Mouse (Mus musculus): ENCODE measurements around the gene Patl1. TPM values are rescaled to one million over a fixed set of nuclear protein-coding genes. Genes with fewer than 3 reads are reported as not detected.
A peak's percentile ranks its signal among the peaks of the same experiment; 100 is the strongest.
"Not testable (repeated sequence)": the region's sequence is repeated elsewhere in the genome, so short reads cannot be mapped to it uniquely, and the experiment has no call there.

Gene Patl1
- 17.1 and 17.7 TPM in 2 replicates for polyA plus RNA-seq (2015; fragmentation: Nextera tagmentation; extraction: Ambion mirVana)

DNA sequence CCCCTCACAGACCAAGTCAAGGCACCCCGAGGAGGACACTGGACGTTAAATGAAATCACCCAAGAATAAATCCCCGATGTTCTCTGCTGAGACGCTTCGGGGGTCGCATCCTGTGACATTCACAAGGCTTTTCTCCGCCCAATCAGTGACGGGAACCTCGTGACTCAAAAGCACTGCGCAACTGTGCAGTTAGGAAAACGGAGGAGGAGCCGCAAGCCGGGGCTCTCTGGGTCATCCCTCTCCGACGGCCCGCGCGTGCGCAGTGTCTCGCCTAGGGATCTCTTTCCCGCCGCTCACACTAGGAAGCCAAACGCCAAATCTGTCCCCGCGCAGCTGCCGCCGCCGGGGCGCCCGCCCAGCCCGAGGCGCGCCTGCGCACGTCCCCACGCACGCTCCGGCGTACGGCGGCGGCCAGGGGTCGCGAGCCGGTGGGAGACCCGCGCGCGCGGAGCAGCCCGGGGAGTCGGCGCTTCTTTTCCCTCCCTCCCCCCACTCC lies at the start of gene Patl1:
Gene Patl1 (plus strand): TSS at position 363 of the 496 bp plus-strand sequence.
- H3K4me3 ChIP-seq (replicated peaks), result peak within 1 kb of the TSS; percentile 94
- H3K27ac ChIP-seq (replicated peaks), result peak within 1 kb of the TSS; percentile 91
- under 1% methylated on average over 53 of the region's 53 CpGs for WGBS

DNA sequence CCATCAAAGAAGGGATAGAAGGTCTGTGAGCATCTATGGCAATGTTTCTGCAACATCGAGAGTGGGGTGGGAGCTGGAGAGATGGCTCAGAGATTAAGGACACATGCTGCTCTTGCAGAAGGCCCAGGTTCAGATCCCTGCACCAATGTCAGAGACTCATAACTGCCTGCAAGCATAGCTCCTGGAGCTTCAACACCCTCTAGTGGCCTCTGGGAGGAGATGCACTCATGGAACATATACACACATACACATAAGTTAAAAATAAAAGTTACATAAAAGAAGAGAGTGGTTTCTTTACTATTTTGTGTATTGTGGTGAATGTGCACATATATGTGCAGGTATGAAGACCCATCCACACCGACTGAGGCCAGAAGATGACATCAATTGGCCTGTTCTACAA lies 44.4 kb upstream of the Patl1 start:
- no peak for ATAC-seq (ENCODE audit: insufficient number of reproducible peaks, low FRiP score, low TSS enrichment, low read depth)
- H3K4me1 ChIP-seq, result no peaks in the 10 kb centered on the region
- WGBS, result 81% methylated on average over 2 of the region's 2 CpGs
- no peaks in the 10 kb centered on the region for H3K27me3 ChIP-seq
- H3K4me3 ChIP-seq (replicated peaks), result no peak overlapping the region
- H3K36me3 ChIP-seq, result no peaks in the 10 kb centered on the region
- no peak overlapping the region for H3K9ac ChIP-seq
- H3K27ac ChIP-seq (replicated peaks), result no peak overlapping the region
- no peak overlapping the region for H3K4me2 ChIP-seq (replicated peaks)
- no peaks in the 10 kb centered on the region for H3K9me3 ChIP-seq (replicated peaks)

More for the DNA sequence above, at the start of gene Patl1:
- Histone ChIP-seq H3K4me2 (replicated peaks) (peak within 1 kb of the TSS; percentile 75), H3K9ac (peak within 1 kb of the TSS; percentile 94), H3K27me3 (no peaks in the 10 kb centered on the region), H3K4me1 (peaks cover 16% of the 10 kb centered on the region), H3K36me3 (peaks cover 10% of the 10 kb centered on the region; the same call in 1 of the 2 replicates), H3K9me3 (replicated peaks) (no peaks in the 10 kb centered on the region)
- ATAC-seq (ENCODE audit: insufficient number of reproducible peaks, low FRiP score, low TSS enrichment, low read depth), result peak; percentile 95

DNA sequence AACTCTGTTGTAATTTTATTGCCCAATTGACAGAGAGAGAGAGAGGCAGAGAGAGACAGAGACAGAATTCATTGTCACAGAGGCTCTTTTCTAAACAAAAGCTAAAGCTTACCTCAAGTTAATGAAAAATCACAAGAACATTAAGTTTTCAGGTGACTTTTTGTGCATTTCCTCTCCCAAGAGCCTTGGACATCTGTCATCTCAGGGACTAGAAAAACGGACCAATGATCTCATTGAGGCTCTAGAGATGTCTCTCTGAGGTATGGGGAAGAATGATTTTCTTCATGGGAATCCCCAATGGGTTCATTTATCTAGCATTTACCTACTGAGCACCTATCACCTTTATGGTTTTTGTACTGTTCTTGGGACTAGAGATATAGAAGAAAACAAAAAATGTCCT lies 37.2 kb upstream of the Patl1 start, which contains the start of gene Olfr1419:
Gene Olfr1419 (minus strand): TSS at position 101 of the 400 bp plus-strand sequence.
- Histone ChIP-seq H3K9me3 (replicated peaks) (no peaks in the 10 kb centered on the region), H3K4me2 (replicated peaks) (no peak within 1 kb of the TSS), H3K4me1 (no peaks in the 10 kb centered on the region), H3K36me3 (no peaks in the 10 kb centered on the region), H3K4me3 (replicated peaks) (no peak within 1 kb of the TSS), H3K27me3 (no peaks in the 10 kb centered on the region), H3K27ac (replicated peaks) (no peak within 1 kb of the TSS), H3K9ac (no peak within 1 kb of the TSS)
- no peak for ATAC-seq (ENCODE audit: insufficient number of reproducible peaks, low FRiP score, low TSS enrichment, low read depth)
- WGBS, result 33% methylated on average over 1 of the region's 1 CpGs

DNA sequence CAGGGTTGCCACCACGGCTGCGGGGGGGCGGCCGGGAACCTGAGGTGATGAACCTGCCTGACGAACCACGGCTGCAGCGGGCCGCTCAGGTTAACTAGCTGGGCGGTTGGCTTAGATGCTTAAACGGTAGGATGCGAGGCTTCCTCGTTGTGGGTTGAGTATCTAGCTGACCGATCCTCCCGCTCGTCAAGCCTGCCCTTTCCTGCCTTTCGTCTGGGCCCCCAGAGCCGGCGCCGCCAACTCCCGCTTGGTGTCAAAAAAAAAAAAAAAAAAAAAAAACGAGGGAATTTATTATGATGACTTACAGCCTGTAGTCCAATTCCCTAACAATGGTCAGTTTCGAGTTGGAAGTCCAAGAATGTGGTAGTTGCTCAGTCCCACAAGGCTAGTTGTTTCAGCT lies 33.8 kb upstream of the Patl1 start:
- WGBS, result 60% methylated on average over 22 of the region's 22 CpGs
- not testable (repeated sequence) for ATAC-seq (ENCODE audit: insufficient number of reproducible peaks, low FRiP score, low TSS enrichment, low read depth)

DNA sequence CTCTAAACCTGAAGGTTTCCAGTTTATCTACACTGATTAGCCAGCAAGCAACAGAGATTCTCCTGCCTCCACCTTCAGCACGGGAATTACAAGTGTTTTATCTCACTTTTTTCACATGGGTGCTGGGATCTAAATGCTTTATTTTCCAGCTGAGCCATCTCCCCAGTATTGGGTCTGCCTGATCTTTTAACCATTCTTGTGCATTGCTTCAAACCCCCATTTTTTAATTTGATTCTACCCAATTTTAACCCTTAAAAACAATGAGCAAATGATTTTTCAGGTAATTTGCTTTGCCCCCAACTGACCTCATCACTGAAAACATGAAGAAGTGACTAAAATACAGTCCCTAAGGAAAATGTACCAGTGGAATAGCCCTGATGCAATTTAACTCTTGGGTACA lies 25.9 kb upstream of the Patl1 start, which contains the start of gene Olfr1420:
Gene Olfr1420 (plus strand): TSS at position 301 of the 400 bp plus-strand sequence.
- H3K27ac ChIP-seq (replicated peaks), result no peak within 1 kb of the TSS
- H3K9ac ChIP-seq, result no peak within 1 kb of the TSS
- no peak for ATAC-seq (ENCODE audit: insufficient number of reproducible peaks, low FRiP score, low TSS enrichment, low read depth)
- no peaks in the 10 kb centered on the region for H3K27me3 ChIP-seq
- no peaks in the 10 kb centered on the region for H3K9me3 ChIP-seq (replicated peaks)
- WGBS, result 30% methylated on average over 1 of the region's 1 CpGs
- no peak within 1 kb of the TSS for H3K4me2 ChIP-seq (replicated peaks)
- H3K4me3 ChIP-seq (replicated peaks), result no peak within 1 kb of the TSS
- no peaks in the 10 kb centered on the region for H3K36me3 ChIP-seq
- no peaks in the 10 kb centered on the region for H3K4me1 ChIP-seq

More for the DNA sequence above, 33.8 kb upstream of the Patl1 start:
- H3K4me1 ChIP-seq; H3K9me3 ChIP-seq (replicated peaks); H3K36me3 ChIP-seq; H3K9ac ChIP-seq; H3K27me3 ChIP-seq; H3K4me3 ChIP-seq (replicated peaks); H3K27ac ChIP-seq (replicated peaks); H3K4me2 ChIP-seq (replicated peaks): not testable (repeated sequence)

DNA sequence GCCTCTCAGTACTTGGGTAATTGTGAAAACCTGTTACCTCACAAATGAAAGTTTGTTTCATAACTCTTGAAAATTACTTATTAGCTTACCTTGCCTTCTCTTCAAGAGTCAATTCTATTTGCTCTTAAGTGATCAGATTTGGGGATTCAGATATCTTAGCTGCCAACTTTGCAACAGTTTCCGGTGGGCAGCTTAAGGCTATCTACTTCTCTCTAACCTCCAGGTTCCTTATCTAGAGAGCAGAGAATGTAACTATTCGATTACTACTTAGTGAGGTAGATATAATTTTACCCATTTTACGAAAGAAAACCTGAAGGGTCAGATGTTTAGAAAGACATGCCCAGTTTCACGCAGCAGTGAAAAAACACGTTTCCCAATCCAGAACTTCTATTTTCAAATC lies 1.2 kb upstream of the Patl1 start:
- 90% methylated on average over 5 of the region's 5 CpGs for WGBS
- Histone ChIP-seq H3K9ac (0 out of 2 replicates have a peak overlapping the region, but pooled peaks have one; percentile 61), H3K4me2 (replicated peaks) (peak overlapping the region; percentile 75), H3K36me3 (peaks cover 10% of the 10 kb centered on the region; the same call in 1 of the 2 replicates), H3K27ac (replicated peaks) (no peak overlapping the region), H3K27me3 (no peaks in the 10 kb centered on the region), H3K9me3 (replicated peaks) (no peaks in the 10 kb centered on the region), H3K4me3 (replicated peaks) (peak overlapping the region; percentile 94), H3K4me1 (peaks cover 16% of the 10 kb centered on the region)
- ATAC-seq (ENCODE audit: insufficient number of reproducible peaks, low FRiP score, low TSS enrichment, low read depth), result no peak

DNA sequence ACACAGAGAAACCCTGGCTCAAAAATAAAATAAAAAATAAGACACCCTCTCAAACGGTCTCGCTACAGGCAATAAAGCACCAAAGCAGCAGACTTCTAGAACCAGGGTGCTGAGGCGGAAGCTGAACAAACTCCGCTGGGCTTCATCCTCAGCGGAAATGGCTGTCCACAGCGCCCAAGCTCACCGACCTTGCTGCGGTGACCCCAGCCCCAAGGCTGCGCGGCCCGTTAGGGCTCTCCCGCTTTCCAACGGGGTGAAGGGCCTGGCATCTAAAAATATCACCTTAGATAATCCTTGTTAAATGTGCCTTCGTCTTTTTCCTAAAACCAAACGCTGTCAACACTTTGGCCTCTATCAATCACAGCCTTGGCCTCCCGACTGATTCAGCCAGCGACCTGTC lies 596 bp upstream of the Patl1 start:
- H3K4me2 ChIP-seq (replicated peaks), result peak overlapping the region; percentile 75
- no peaks in the 10 kb centered on the region for H3K9me3 ChIP-seq (replicated peaks)
- ATAC-seq (ENCODE audit: insufficient number of reproducible peaks, low FRiP score, low TSS enrichment, low read depth), result peak; percentile 5; the same call in 1 of the 2 replicates
- 3% methylated on average over 17 of the region's 17 CpGs for WGBS
- no peaks in the 10 kb centered on the region for H3K27me3 ChIP-seq
- peaks cover 10% of the 10 kb centered on the region; the same call in 1 of the 2 replicates for H3K36me3 ChIP-seq
- peak overlapping the region; percentile 78 for H3K27ac ChIP-seq (replicated peaks)
- peak overlapping the region; percentile 61 for H3K9ac ChIP-seq
- H3K4me3 ChIP-seq (replicated peaks), result peak overlapping the region; percentile 94
- H3K4me1 ChIP-seq, result peaks cover 16% of the 10 kb centered on the region

DNA sequence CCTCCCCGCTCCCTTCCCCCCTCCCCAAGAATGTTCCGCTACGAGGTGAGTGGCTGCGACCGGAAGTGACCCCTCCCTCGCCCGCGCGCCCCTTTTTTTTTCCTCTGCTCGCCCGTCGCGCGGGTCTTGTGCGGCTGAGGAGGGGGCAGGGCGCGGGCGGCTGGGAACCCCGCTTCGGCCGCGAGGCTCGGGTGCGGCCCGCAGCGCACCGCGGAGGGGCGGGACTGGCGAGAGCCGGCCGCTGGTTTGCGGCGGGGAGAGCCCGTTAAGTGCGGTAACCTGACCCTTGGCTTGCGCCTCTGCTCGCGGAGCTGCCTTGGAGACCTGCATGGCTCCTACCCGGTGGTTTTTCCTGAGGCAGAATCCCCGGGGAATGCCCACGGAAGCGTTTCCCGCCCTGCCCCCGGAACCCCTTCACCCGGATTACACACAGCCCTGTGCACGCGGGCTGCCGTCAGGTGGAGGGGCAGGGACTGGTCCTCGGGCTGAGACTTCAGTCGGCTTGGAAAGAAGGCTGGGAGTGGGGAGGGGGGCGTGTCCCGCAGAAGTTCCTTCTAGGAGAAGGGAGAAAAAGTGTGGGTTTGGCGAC lies 428 bp downstream of the Patl1 start:
- Histone ChIP-seq H3K4me2 (replicated peaks) (peak overlapping the region; percentile 68), H3K36me3 (peaks cover 10% of the 10 kb centered on the region; the same call in 1 of the 2 replicates), H3K9ac (peak overlapping the region; percentile 94), H3K4me1 (peaks cover 16% of the 10 kb centered on the region), H3K4me3 (replicated peaks) (peak overlapping the region; percentile 94), H3K9me3 (replicated peaks) (no peaks in the 10 kb centered on the region), H3K27ac (replicated peaks) (peak overlapping the region; percentile 91), H3K27me3 (no peaks in the 10 kb centered on the region)
- peak; percentile 58 for ATAC-seq (ENCODE audit: insufficient number of reproducible peaks, low FRiP score, low TSS enrichment, low read depth)
- WGBS, result 1% methylated on average over 53 of the region's 54 CpGs

DNA sequence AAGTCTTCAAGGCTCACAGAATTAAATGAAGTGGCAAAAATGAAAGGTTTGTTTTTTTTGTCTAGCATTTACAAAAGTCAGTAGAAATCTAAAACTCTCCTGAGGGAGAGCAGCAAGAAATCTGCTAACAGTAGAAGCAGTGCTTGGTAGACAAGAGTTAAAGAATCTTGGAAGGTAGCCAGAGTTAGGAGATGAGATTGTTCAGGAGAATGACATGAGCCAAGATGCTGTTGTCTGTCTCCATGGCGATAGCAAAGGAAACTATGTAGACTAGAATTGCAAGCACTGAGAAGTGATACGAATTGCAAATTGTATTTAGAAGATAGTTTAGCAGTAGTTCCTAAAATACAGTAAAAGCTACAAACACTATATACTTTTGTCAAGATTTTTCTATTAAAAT lies 3.6 kb downstream of the Patl1 start:
- H3K27me3 ChIP-seq, result no peaks in the 10 kb centered on the region
- ATAC-seq (ENCODE audit: insufficient number of reproducible peaks, low FRiP score, low TSS enrichment, low read depth), result no peak
- H3K9me3 ChIP-seq (replicated peaks), result no peaks in the 10 kb centered on the region
- H3K36me3 ChIP-seq, result peaks cover 18% of the 10 kb centered on the region
- H3K4me2 ChIP-seq (replicated peaks), result no peak overlapping the region
- H3K9ac ChIP-seq, result no peak overlapping the region
- no peak overlapping the region for H3K4me3 ChIP-seq (replicated peaks)
- no peak overlapping the region for H3K27ac ChIP-seq (replicated peaks)
- H3K4me1 ChIP-seq, result peaks cover 16% of the 10 kb centered on the region
- WGBS, result 35% methylated on average over 2 of the region's 2 CpGs

DNA sequence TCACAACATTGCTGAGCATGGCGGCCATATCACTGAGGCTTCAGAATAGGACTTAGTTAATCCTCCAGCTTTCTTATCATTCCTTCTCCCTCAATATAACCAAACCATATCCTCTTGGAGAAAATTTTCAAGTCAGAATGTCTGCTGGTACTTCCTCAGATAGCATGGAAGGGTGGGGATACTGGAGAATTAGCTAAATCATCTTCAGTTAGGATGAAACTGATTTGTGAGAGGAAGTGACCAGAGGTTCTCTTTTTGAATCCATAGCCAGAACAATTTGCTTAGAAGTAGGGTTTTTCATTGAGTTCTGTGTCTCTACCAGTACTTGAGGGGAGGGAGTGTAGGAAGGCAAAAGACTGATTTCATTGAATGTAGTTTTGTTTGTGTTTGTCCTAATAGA lies 9.9 kb downstream of the Patl1 start:
- no peak for ATAC-seq (ENCODE audit: insufficient number of reproducible peaks, low FRiP score, low TSS enrichment, low read depth)
- Histone ChIP-seq H3K36me3 (peaks cover 45% of the 10 kb centered on the region), H3K9me3 (replicated peaks) (no peaks in the 10 kb centered on the region), H3K4me1 (no peaks in the 10 kb centered on the region), H3K9ac (no peak overlapping the region), H3K4me2 (replicated peaks) (no peak overlapping the region), H3K27ac (replicated peaks) (no peak overlapping the region), H3K27me3 (no peaks in the 10 kb centered on the region), H3K4me3 (replicated peaks) (no peak overlapping the region)
- WGBS, result 86% methylated on average over 1 of the region's 1 CpGs

DNA sequence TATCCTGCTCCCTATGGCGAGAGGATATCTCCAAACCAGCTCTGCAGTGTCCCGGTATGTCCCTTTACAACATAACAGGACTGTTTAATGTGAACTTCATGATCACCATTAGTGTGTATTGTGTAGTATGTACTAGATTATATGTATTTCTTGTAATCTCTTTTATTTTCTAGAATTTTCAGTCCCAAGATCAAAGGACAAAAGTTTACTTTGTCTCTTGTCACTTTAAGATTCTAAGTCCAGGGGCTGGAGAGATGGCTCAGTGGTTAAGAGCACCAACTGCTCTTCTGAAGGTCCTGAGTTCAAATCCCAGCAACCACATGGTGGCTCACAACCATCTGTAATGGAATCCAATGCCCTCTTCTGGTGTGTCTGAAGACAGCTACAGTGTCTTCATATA lies 10.3 kb downstream of the Patl1 start:
- not testable (repeated sequence) for H3K27ac ChIP-seq (replicated peaks); H3K9me3 ChIP-seq (replicated peaks); H3K4me3 ChIP-seq (replicated peaks); H3K4me1 ChIP-seq; H3K4me2 ChIP-seq (replicated peaks); ATAC-seq (ENCODE audit: insufficient number of reproducible peaks, low FRiP score, low TSS enrichment, low read depth); H3K9ac ChIP-seq; H3K27me3 ChIP-seq
- 100% methylated on average over 2 of the region's 2 CpGs for WGBS
- H3K36me3 ChIP-seq, result peaks cover 47% of the 10 kb centered on the region

DNA sequence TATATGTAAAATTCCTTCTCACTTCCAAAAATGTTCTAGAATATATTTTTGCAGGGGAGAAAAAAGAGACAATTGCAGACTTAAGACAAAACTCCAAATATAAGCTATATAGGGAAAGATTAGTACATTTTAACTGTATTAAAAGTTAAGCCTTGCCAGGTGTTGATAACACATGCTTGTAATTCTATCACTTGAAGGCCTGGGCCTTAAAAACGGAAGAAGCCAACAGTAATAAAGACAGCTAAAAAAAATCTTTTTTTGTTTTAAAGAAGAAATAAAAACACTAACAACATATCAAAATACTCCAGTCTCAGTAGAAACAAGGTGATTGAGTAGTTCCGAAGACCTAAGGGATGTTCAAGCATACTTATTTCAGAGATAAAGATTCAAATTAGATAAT lies 14.2 kb downstream of the Patl1 start:
- Histone ChIP-seq H3K36me3 (peaks cover 55% of the 10 kb centered on the region), H3K4me2 (replicated peaks) (no peak overlapping the region), H3K4me3 (replicated peaks) (no peak overlapping the region), H3K9ac (no peak overlapping the region), H3K4me1 (no peaks in the 10 kb centered on the region), H3K27ac (replicated peaks) (no peak overlapping the region), H3K27me3 (no peaks in the 10 kb centered on the region), H3K9me3 (replicated peaks) (no peaks in the 10 kb centered on the region)
- 82% methylated on average over 2 of the region's 2 CpGs for WGBS
- no peak for ATAC-seq (ENCODE audit: insufficient number of reproducible peaks, low FRiP score, low TSS enrichment, low read depth)
